Mouse (Mus musculus) adrenal gland, adult 8-10 months (tissue): ENCODE measurements around the gene Sec22c. TPM values are rescaled to one million over a fixed set of nuclear protein-coding genes. Genes with fewer than 3 reads are reported as not detected.

Experiments
- DNase-seq: peaks from one replicate; pipeline ENCODE4 v3.0.0; 2022
- total RNA-seq, 4 experiments: library from RNA; stranded (reverse); gene quantifications; 2 replicates each; pipeline ENCODE4 v1.2.4; 2022

The Sec22c gene
- total RNA-seq, 4 experiments from 2014 or later = 6.4 to 8.3 (median 7.2) TPM

DNA sequence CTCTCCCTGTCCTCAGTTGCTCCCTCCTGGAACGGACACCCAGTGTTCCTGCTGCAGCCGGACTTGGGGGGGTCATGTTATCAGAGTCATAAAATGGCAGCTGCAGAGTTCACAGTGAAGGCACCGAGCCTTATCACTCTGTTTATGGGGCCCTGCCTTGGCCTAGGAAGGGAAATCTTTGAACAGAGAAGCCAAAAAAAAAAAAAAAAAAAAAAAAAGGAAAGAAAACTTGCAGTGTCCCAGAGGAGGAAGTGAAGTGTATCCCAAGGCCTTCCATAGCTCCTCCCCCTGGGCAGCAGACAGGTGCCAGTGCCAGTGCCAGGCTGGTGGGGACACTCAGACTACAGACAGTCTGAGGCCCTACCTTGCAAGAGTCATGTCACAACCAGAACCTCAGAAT lies 60.4 kb downstream of the Sec22c start:
- no peak for DNase-seq

DNA sequence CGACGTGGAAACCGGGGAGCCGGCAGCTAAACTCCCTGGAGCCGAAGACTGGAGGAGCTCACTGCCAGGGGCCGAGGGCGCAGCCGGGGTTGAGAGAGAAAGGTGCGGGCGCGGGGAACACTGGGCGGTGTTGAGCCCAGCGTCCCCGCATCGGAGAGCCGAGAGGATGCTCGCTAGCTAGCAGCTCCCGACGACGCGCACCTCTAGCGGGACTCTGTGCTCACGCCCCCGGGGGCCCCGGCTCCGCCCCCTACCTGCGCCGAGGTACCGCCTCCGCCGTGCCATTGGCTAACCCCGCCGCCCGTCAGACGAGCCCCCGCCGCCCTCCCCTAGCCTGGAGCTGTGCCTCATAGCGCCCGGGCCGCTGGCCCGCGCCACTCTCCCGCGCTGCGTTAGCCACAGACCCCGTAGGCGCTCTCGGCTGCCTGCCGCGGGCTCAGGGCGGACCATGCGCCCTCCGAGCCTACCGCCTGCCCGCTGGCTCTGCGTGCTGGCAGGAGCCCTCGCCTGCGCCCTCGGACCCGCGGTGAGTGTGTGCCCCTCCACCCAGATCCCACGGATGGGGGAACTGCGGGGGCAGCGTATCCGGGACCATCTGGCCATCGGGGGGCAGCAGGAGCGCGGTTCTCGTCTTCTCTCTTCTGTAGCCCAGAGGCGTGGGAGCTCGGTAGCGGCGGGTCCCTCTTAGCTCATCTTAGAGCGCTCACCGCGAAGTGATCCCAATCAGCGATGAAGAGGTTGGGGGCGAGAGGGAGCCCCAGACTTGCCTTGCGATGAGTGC lies 62.7 kb downstream of the Sec22c start, which contains the start of gene Vipr1:
Gene Vipr1, plus strand, starts transcription at position 316 of the 781 bp plus-strand sequence.
- DNase-seq = peak; percentile 15

DNA sequence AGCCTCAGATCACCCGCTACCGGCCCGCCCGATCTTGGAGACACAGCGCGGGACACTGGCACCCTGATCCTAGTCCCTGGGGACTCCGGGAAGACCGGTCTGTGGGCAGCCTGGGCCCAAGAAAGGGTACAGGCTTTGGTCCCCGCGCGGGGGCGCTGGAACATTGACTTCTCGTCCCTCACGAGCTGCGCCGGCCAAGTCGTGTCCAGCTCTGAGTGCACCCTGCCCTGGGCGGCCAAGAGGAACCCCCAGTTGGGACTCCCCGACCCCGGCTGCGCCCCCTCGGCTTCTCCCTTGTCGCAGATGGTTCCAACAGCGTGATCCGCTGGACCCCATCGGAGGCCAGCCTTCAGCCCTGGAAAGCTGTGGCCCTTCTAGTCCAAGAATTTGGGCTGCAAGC lies 63.3 kb downstream of the Sec22c start, which contains the start of gene Lyzl4:
Gene Lyzl4, minus strand, starts transcription at position 96 of the 400 bp plus-strand sequence.
- DNase-seq = peak; percentile 45

DNA sequence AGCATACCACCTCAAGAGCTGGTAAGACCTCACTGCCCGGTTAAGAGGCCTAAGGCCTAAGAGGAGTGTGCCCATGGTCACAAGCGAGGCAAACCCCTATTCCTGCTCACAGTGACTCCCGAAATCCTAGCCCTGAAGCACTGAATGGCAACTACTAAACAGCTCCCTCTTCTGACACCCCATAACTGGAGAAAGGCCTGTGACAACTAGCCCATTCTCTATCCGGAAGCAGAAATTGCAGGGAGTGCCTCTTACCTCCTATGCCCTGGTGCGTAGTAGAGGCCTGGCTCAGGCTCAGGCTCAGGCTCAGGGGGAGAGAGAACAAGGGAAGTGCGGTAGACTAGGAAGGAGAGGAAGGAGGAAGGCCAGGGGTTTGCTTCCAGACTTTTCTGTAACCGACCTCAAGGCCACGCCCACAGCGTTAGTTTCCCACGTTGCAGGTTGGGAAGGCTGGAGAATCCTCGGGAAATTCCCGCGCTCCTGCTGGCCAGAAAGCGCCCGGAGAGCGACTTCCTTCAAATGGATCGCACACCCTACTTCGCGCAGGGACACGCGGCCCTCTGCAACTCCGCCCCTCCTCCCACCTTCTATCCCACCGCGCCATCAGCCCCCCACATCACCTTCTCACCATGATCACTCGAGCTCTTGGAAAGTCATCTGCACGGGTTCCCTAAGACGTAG lies 63.9 kb downstream of the Sec22c start:
- DNase-seq = no peak

DNA sequence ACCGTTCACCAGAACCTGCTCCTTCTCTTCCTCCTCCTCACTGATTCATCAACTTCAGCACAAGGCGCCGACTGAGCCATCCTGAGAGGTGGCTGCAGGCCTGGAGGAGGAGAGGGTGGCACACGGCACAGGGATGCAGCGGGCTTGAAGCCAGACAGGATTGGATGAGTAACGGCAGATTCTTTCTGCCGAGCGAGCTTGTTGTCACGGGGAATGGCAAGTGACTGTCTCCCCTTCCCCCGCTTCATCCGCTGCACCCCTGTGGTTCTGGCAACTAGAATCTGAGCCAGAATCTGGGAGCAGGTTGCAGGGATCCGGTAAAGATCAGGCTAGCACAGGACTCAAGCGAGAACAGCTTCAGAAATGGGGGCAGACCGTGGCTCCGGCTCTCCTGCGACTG lies 65.5 kb downstream of the Sec22c start:
- no peak for DNase-seq

DNA sequence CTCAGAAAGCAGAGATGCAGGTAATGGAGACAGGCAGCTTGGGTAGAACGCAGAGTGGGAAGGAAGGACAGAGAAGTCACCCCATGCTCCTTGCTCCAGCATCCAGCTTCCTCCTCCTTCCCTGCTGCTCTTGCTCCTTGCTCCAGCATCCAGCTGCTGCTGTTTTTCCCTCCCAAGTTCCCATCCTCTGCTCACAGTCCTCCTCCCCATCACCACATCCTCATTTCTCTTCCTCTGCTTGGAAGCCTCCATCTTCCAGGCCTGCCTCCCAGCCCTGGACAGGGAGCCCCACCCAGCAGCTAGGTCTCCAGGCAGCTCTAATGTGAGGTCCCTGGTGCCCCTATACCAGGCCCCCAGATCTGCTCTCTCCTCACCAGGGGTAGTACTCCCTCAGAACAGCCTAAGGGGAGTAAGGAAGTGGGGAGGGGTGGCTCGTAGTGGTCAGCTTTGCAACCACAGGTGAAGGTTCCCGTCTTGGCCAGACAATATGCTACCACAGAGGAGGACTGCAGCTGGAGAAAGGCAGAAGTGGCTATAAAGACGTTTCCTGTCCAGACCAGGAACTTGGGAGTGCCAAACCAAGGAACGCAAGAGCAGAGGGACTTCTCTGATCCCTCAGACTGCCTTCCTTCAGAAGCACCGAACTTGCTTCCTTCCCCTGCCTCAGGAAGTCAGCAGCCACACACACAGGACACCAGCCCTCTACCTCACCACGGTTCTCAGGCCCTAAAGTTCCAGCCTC lies 69.3 kb downstream of the Sec22c start:
- DNase-seq = no peak

DNA sequence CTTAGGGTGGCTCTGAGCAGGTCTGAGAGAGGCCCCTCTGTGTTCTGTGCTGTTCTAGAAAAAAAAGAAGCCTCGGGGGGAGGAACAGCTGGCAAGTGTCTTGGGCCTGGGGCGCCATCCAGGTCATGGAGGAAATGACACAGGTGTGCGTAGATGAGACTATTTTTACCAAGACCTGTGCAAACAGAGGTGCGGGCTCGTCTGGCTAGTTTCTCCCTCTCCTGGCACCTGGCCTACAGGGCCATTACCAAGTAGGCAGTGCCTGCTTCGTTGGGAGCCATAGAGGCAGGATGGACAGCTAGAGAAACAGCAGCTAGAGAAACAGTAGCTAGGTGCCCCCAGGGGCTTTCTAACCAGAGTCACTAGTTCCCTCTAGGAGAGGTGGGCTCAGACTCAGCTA lies 72.0 kb downstream of the Sec22c start:
- DNase-seq = no peak

DNA sequence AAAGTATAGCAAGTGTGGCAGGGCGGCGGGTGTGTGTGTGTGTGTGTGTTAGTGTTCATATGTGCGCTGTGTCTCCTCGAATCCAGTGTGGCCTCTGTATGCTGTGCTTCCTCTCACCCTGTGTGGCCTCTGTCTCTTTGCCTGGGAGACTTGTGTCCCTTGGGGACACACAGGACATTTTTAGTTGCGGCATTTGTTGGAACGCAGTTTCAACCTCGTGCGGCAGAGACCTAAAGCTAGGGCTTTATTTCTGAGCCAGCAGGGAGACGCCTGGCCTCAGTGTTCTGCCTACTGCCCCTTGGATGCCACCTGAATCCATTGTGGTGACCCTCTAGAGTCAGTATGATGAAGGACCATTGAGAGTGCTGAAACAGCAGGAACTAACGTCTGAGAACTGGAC lies 72.4 kb downstream of the Sec22c start:
- no peak for DNase-seq

DNA sequence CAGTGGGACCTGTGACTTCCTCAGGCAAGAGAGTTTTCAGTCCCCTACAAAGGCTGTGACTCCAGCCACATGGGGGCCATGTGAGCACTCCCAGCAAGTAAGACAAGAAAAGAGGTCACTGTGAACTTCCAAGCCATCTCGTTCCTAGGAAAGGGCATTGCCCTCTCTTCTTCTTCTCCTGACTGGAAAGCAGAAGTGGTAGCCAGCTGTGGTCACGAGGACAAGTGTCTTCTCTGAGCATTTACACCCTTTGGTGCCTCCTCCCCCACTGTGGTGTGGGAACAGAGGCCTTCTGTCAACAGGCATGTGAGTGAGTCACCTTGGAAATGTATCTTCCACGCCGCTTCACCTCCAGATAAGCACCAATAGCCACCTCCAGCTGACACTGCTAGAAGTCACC lies 73.3 kb downstream of the Sec22c start:
- DNase-seq = no peak

DNA sequence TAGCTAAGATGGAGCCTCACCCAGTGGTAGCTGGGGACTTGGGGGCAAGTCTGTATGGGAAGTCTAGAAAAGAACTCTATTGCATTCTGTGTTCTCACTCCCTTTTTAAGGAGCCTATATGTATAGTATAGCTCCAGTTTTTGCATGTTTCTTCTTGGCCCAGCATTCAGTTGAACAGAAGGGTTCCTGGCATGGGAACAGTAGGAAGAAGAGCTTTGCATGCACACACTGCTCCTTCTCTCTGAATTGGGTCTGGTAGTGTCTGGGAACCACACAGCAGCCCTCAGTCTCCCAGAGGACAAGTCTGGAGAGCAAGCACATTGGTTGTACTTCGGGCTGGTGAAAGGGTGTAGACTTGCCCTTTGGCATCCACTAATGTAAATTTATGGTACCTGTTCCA lies 74.7 kb downstream of the Sec22c start:
- DNase-seq = no peak

Other genes starting within 250 kb of the Sec22c start
- gene Cck, start 209.8 kb downstream of the Sec22c start, total RNA-seq = 1 to 10 TPM in 3 of 4 experiments, under 1 TPM in 1; 0.74 to 4.8 (median 1.4) TPM
- under 1 TPM in 1 of 4 experiments, not detected in 3; 0.75 TPM for gene Lyzl4, start 63.4 kb downstream of the Sec22c start, total RNA-seq
- gene Vipr1, start 62.8 kb downstream of the Sec22c start, total RNA-seq = 1 to 10 TPM in 2 of 4 experiments, under 1 TPM in 2; 0.58 to 2.2 (median 1.2) TPM
- gene Ss18l2, start 4.8 kb upstream of the Sec22c start, total RNA-seq = 10 to 100 TPM; 32.9 to 48.3 (median 40.6) TPM
- 100 to 1,000 TPM in 2 of 4 experiments, 10 to 100 TPM in 2; 57.2 to 146 (median 91.1) TPM for gene Nktr, start 13.7 kb upstream of the Sec22c start, total RNA-seq
- gene Zfp651, start 53.8 kb upstream of the Sec22c start, total RNA-seq = 10 to 100 TPM; 39.3 to 64.2 (median 52.9) TPM
- under 1 TPM in 1 of 4 experiments, not detected in 3; 0.15 TPM for gene Klhl40, start 72.1 kb upstream of the Sec22c start, total RNA-seq
- gene Hhatl, start 87.0 kb upstream of the Sec22c start, total RNA-seq = under 1 TPM in 1 of 4 experiments, not detected in 3; 0.59 TPM
- 1 to 10 TPM in 3 of 4 experiments, under 1 TPM in 1; 0.73 to 2.2 (median 1.6) TPM for gene Ccdc13, start 134.0 kb upstream of the Sec22c start, total RNA-seq
- gene Higd1a, start 152.9 kb upstream of the Sec22c start, total RNA-seq = 100 to 1,000 TPM in 1 of 4 experiments, 10 to 100 TPM in 3; 86.5 to 102 (median 87.4) TPM
- 1 to 10 TPM in 1 of 4 experiments, under 1 TPM in 3; 0.77 to 2.1 (median 0.88) TPM for gene Ackr2, start 192.9 kb upstream of the Sec22c start, total RNA-seq
- gene Cyp8b1, start 210.8 kb upstream of the Sec22c start, total RNA-seq = under 1 TPM; 0.54 to 0.84 (median 0.72) TPM
- 1 to 10 TPM; 1.8 to 2.7 (median 2.3) TPM for gene Fam198a, start 245.5 kb upstream of the Sec22c start, total RNA-seq